Mouse (Mus musculus) C2C12 (cell line): ENCODE results near the gene Cyp3a13.
"Not testable (repeated sequence)": the region's sequence is repeated elsewhere in the genome, so short reads cannot be mapped to it uniquely, and the experiment has no call there.

Experiments
- CEBPB ChIP-seq: IDR thresholded peaks from one replicate; pipeline ENCODE4 v1.6.1; 2011; ENCODE audit warnings: low read depth, mild to moderate bottlenecking, control low read depth, moderate library complexity
- CTCF ChIP-seq: IDR thresholded peaks from one replicate; pipeline ENCODE4 v1.5.1; 2011; ENCODE audit not compliant: control insufficient read depth, insufficient read depth, insufficient read length
- FOSL1 ChIP-seq: IDR thresholded peaks from one replicate; pipeline ENCODE4 v1.8.0; 2011; ENCODE audit warnings: mild to moderate bottlenecking, low read length; ENCODE audit not compliant: poor library complexity, insufficient read depth, severe bottlenecking
- MAX ChIP-seq: IDR thresholded peaks from one replicate; pipeline ENCODE4 v1.6.1; 2011; ENCODE audit warnings: mild to moderate bottlenecking, control low read depth
- MYOD1 ChIP-seq: IDR thresholded peaks from one replicate; pipeline ENCODE4 v1.6.1; 2011; ENCODE audit warnings: low read depth; ENCODE audit not compliant: control insufficient read depth, insufficient read length
- MYOG ChIP-seq: IDR thresholded peaks from one replicate; pipeline ENCODE4 v1.6.1; 2011; ENCODE audit not compliant: control insufficient read depth, insufficient read length; ENCODE audit errors: extremely low read depth
- USF1 ChIP-seq: IDR thresholded peaks from one replicate; pipeline ENCODE4 v1.6.1; 2011; ENCODE audit warnings: low read depth, mild to moderate bottlenecking, control low read depth, moderate library complexity

DNA sequence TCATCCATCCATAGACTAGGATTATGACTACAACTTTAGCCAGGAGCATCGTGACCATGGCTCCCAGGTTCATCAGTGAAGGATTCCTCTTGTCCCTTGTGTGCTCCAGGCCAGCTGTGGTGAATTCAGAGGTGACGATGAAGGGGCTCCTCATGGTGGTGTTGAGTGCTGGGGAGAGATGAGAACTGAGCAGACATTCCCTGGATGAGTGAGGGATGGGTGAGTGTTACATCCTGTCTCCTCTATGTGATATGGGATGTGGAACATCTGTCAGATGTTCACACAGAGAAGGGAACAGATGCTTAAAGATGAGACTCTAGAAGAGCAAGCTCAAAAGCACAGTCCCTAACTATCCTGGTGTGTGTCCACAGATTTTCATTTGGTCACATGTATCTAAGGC is 52.8 kb downstream of the Cyp3a13 start:
- TF ChIP-seq USF1, CTCF, MYOG, FOSL1, MYOD1, MAX, CEBPB: not testable (repeated sequence)
